Mouse (Mus musculus) heart, adult 2 months (tissue): ENCODE measurements around the gene Rnf43. TPM values are rescaled to one million over a fixed set of nuclear protein-coding genes. Genes with fewer than 3 reads are reported as not detected.

Experiments used
- DNase-seq, 2 experiments: peaks; one replicate each; pipeline ENCODE4 v3.0.0; 2021
- H3K27ac ChIP-seq: fragments of 200-600 bp; 2 replicates; pipeline ENCODE4 v1.8.1; 2022
- H3K27me3 ChIP-seq: fragments of 200-500 bp; 2 replicates; pipeline ENCODE4 v1.6.1; 2012; ENCODE audit warnings: mild to moderate bottlenecking, low read length, inconsistent platforms, mixed read lengths; ENCODE audit not compliant: control insufficient read depth, insufficient read depth
- H3K36me3 ChIP-seq: fragments of 200-500 bp; 2 replicates; pipeline ENCODE4 v1.6.1; 2012; ENCODE audit warnings: low read length, inconsistent platforms; ENCODE audit not compliant: control insufficient read depth, insufficient read depth
- H3K4me1 ChIP-seq: fragments of 200-500 bp; 2 replicates; pipeline ENCODE4 v1.6.1; 2011; ENCODE audit warnings: low read length; ENCODE audit not compliant: control insufficient read depth, insufficient read depth
- H3K4me3 ChIP-seq: fragments of 200-600 bp; 2 replicates; pipeline ENCODE4 v1.8.1; 2022
- H3K79me2 ChIP-seq: fragments of 200-500 bp; replicated peaks from 2 replicates; pipeline ENCODE4 v1.6.1; 2012; ENCODE audit warnings: mild to moderate bottlenecking, inconsistent platforms, low read length, moderate library complexity, mixed read lengths; ENCODE audit not compliant: control insufficient read depth, insufficient read depth
- H3K9ac ChIP-seq: fragments of 200-500 bp; 2 replicates; pipeline ENCODE4 v1.6.1; 2012; ENCODE audit warnings: low read depth, mild to moderate bottlenecking, control low read depth, inconsistent platforms, low read length, mixed read lengths
- CTCF ChIP-seq: fragments of 200-600 bp; IDR thresholded peaks from 2 replicates; pipeline ENCODE4 v1.8.1; 2022; ENCODE audit warnings: antibody characterized with exemption, mild to moderate bottlenecking, moderate library complexity
- EP300 ChIP-seq: fragments of 200-500 bp; IDR thresholded peaks from 2 replicates; pipeline ENCODE4 v1.6.1; 2011; ENCODE audit warnings: low read depth, low read length, control low read depth; ENCODE audit not compliant: insufficient read depth
- POLR2A ChIP-seq: fragments of 200-500 bp; IDR thresholded peaks from 2 replicates; pipeline ENCODE4 v1.6.1; 2011; ENCODE audit warnings: mild to moderate bottlenecking, low read depth, low read length, control low read depth; ENCODE audit not compliant: insufficient read depth
- whole genome bisulfite sequencing: fragments of 180-500 bp; shearing (Covaris S2); methylation state at CpG from one replicate; pipeline ENCODE4 v1.1.7; 2018; 5-methylcytosine and 5-hydroxymethylcytosine counted together
- intact Hi-C: fragments of 180-260 bp; cut with DNase I; formaldehyde crosslinking; loops from one replicate; pipeline ENCODE4 v1.15.1; 2025
- polyA plus RNA-seq: library from polyadenylated mRNA; depleted of rRNA; stranded (reverse); fragments of >200 nt; gene quantifications from 2 replicates; pipeline ENCODE4 v1.2.3, GENCODE M21; 2012
- total RNA-seq, 2 experiments: library from RNA; stranded (reverse); gene quantifications; 2 replicates each; pipeline ENCODE4 v1.2.3; 2021

The Rnf43 gene
- total and polyA plus RNA-seq, 3 experiments = 0.31 to 0.45 (median 0.42) TPM

DNA sequence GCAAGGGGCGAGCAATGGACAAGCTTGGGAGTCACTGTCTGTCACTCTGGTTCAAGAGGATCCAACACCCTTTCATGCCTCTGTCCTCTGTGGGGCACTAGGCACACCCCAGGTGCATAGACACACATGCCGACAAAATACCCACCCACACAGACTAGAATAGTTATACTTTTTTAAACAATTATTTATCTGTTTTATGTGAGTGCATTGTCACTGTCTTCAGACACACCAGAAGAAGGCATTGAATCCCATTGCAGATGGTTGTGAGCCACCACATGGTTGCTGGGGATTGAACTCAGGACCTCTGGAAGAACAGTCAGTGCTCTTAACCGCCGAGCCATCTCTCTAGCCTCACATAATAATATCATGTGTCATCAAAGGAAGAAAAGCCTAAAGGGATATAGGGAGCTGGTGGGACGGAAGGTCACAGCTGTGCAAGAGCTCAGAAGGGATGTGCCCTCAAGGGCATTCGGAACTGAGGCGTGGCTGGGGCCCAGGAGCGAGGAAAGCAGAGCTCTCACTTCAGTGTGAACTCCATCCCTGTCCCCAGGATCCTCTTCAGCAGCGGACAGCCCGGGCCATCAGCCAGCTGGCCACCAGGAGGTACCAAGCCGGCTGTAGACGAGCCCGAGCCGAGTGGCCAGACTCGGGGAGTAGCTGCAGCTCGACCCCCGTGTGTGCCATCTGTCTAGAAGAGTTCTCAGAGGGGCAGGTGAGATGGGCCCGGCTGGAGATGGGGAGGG, 66.5 kb downstream of the Rnf43 start:
- Histone ChIP-seq H3K27ac (no peak overlapping the region), H3K9ac (no peak overlapping the region), H3K79me2 (no peaks in the 10 kb centered on the region), H3K4me1 (no peaks in the 10 kb centered on the region), H3K36me3 (no peaks in the 10 kb centered on the region), H3K4me3 (no peak overlapping the region), H3K27me3 (no peaks in the 10 kb centered on the region; the same call in 1 of the 2 replicates)
- DNase-seq = no peak
- intact Hi-C loops = no loop called here
- 58% methylated on average over 18 of the region's 18 CpGs for WGBS
- TF ChIP-seq CTCF (no peak), POLR2A (no peak), EP300 (no peak)

DNA sequence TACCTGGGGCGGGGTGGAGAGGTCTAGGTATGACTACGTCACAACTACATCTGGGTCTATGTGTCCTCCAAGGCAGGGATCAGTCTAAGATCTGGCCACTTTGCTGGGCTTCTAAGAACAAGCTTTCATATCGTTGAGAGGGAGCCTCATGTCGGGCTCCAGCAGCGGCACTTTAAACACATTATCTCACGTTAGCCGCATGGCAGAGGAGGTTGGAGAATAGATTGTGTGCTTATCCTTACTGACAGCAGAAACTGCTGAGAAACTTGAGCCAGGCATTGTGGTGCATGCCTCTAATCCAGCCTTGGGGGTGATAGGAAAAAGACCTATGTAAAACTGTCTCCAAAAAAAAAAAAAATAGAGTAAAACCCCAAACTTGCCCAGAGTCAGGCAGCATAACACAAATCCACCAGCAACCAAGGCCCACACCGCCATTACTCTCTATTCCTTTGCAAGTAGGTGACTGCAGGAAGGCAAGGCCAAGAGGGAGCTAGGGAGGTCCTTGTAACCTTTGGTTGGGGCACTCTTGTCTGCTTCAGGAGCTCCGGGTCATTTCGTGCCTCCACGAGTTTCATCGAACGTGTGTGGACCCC, 67.2 kb downstream of the Rnf43 start:
- Histone ChIP-seq H3K36me3 (no peaks in the 10 kb centered on the region), H3K4me3 (no peak overlapping the region), H3K4me1 (no peaks in the 10 kb centered on the region), H3K9ac (no peak overlapping the region), H3K27me3 (no peaks in the 10 kb centered on the region; the same call in 1 of the 2 replicates), H3K27ac (no peak overlapping the region), H3K79me2 (no peaks in the 10 kb centered on the region)
- intact Hi-C loops = no loop called here
- 68% methylated on average over 13 of the region's 13 CpGs for WGBS
- TF ChIP-seq CTCF (no peak), EP300 (no peak), POLR2A (no peak)
- no peak for DNase-seq

- no peak overlapping the region for H3K27ac ChIP-seq
- WGBS = 74% methylated on average over 10 of the region's 10 CpGs
- DNase-seq = no peak
- TF ChIP-seq CTCF (no peak), POLR2A (no peak), EP300 (no peak)
- H3K9ac ChIP-seq = no peak overlapping the region
- H3K4me3 ChIP-seq = no peak overlapping the region
- H3K27me3 ChIP-seq = no peaks in the 10 kb centered on the region; the same call in 1 of the 2 replicates
- H3K36me3 ChIP-seq = no peaks in the 10 kb centered on the region
- no peaks in the 10 kb centered on the region for H3K79me2 ChIP-seq
- no peaks in the 10 kb centered on the region for H3K4me1 ChIP-seq
- intact Hi-C loops = no loop called here
These were observed 68.3 kb downstream of the Rnf43 start for GRCm38 (mm10) chr11:87730652-87731310.

GRCm38 (mm10) chr11:87734346-87734745, 71.8 kb downstream of the Rnf43 start:
- Histone ChIP-seq H3K79me2 (no peaks in the 10 kb centered on the region), H3K4me1 (no peaks in the 10 kb centered on the region), H3K4me3 (no peak overlapping the region), H3K9ac (no peak overlapping the region), H3K27me3 (no peaks in the 10 kb centered on the region; the same call in 1 of the 2 replicates), H3K36me3 (no peaks in the 10 kb centered on the region), H3K27ac (no peak overlapping the region)
- TF ChIP-seq EP300 = no peak
- TF ChIP-seq CTCF = no peak
- no peak for TF ChIP-seq POLR2A
- 39% methylated on average over 5 of the region's 5 CpGs for WGBS
- DNase-seq = no peak
- intact Hi-C loops = no loop called here

DNA sequence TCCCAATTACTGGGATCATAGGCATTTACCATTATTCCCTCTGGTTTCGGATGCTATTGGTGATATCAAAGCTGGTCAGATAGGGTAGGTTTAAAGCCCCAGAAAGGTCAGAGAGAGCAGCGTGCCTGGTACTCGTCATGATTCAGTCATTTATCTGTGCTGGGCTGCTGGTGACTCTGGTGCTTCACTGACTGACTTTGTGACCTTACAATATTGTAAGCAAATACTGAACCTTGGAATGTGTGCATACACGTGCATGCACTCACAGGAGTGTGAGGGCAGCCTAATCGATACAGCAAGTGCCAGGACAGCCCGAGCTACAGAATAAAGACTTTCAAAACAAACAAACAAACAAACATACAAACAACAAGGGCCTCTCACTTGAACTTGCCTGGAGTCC, 73.2 kb downstream of the Rnf43 start:
- Histone ChIP-seq H3K4me3 (no peak overlapping the region), H3K9ac (no peak overlapping the region)

More for the DNA sequence above, 73.2 kb downstream of the Rnf43 start:
- 81% methylated on average over 6 of the region's 6 CpGs for WGBS
- DNase-seq = no peak
- intact Hi-C loops = loop anchor here (5.0 kb wide), 1 partner anchor 138 kb away; no protein-coding TSS in a partner anchor
- Histone ChIP-seq H3K27ac (no peak overlapping the region), H3K36me3 (no peaks in the 10 kb centered on the region), H3K79me2 (no peaks in the 10 kb centered on the region), H3K4me1 (no peaks in the 10 kb centered on the region), H3K27me3 (no peaks in the 10 kb centered on the region; the same call in 1 of the 2 replicates)
- TF ChIP-seq POLR2A (no peak), CTCF (no peak), EP300 (no peak)
